Mouse (Mus musculus) midbrain, postnatal 0 days (tissue): Measurements from ENCODE around the gene Las1l. TPM values are rescaled to one million over a fixed set of nuclear protein-coding genes. Genes with fewer than 3 reads are reported as not detected.
A peak's percentile ranks its signal among the peaks of the same experiment; 100 is the strongest.

ENCODE experiments used
- ATAC-seq: fragments of 200-750 bp; cut with Nextera tagmentation; 2 replicates; pipeline ENCODE4 v1.8.0; 2017; ENCODE audit warnings: moderate number of reproducible peaks, mild to moderate bottlenecking, moderate TSS enrichment, moderate library complexity; ENCODE audit not compliant: low FRiP score
- DNase-seq: peaks from one replicate; pipeline ENCODE4 v3.0.0-alpha.2; 2015; ENCODE audit warnings: low spot score
- H3K27ac ChIP-seq: fragments of 300-500 bp; sonication (generic); 2 replicates; pipeline ENCODE4 v1.5.1; 2014; ENCODE audit warnings: low read depth, mild to moderate bottlenecking, low read length, mixed read lengths
- H3K27me3 ChIP-seq: fragments of 300-500 bp; sonication (generic); 2 replicates; pipeline ENCODE4 v1.6.1; 2014; ENCODE audit warnings: low read length, control low read depth, mixed read lengths; ENCODE audit not compliant: insufficient read depth
- H3K36me3 ChIP-seq: fragments of 300-500 bp; sonication (generic); 2 replicates; pipeline ENCODE4 v1.6.1; 2014; ENCODE audit warnings: low read length, control low read depth, mixed read lengths; ENCODE audit not compliant: insufficient read depth
- H3K4me1 ChIP-seq: fragments of 300-500 bp; sonication (generic); 2 replicates; pipeline ENCODE4 v1.6.1; 2014; ENCODE audit warnings: mild to moderate bottlenecking, control low read depth, antibody characterized with exemption, low read length, mixed read lengths; ENCODE audit not compliant: insufficient read depth
- H3K4me2 ChIP-seq: fragments of 300-500 bp; sonication (generic); 2 replicates; pipeline ENCODE4 v1.6.1; 2014; ENCODE audit warnings: low read depth, mild to moderate bottlenecking, low read length, mixed read lengths; ENCODE audit not compliant: poor library complexity, severe bottlenecking
- H3K4me3 ChIP-seq: fragments of 300-500 bp; sonication (generic); 2 replicates; pipeline ENCODE4 v1.5.1; 2014; ENCODE audit warnings: low read depth, mild to moderate bottlenecking, low read length, moderate library complexity
- H3K9ac ChIP-seq: fragments of 300-500 bp; sonication (generic); replicated peaks from 2 replicates; pipeline ENCODE4 v1.6.1; 2014; ENCODE audit warnings: mild to moderate bottlenecking, low read length, moderate library complexity, mixed read lengths; ENCODE audit not compliant: poor library complexity, severe bottlenecking
- H3K9me3 ChIP-seq: fragments of 300-500 bp; sonication (generic); 2 replicates; pipeline ENCODE4 v1.6.1; 2016; ENCODE audit warnings: low read length, control low read depth
- CTCF ChIP-seq: IDR thresholded peaks from 2 replicates; pipeline ENCODE4 v1.5.1; 2016; ENCODE audit warnings: antibody characterized with exemption, mild to moderate bottlenecking
- WGBS: fragments of 180-500 bp; shearing (Covaris S2); extraction: QIAGEN DNeasy Blood & Tissue Kit; methylation state at CpG from one replicate; pipeline ENCODE4 v1.1.7; 2014; 5-methylcytosine and 5-hydroxymethylcytosine counted together
- polyA plus RNA-seq: library from polyadenylated mRNA; unstranded; fragments of >200 nt; fragmentation: Nextera tagmentation; extraction: Ambion mirVana; gene quantifications from 2 replicates; pipeline ENCODE4 v1.2.1, GENCODE M21; 2015
- total RNA-seq: library from RNA; depleted of rRNA; stranded (reverse); fragments of >200 nt; gene quantifications from 2 replicates; pipeline ENCODE4 v1.2.3, GENCODE M21; 2014; rRNA removed

Las1l gene
- total RNA-seq (41.1 and 50.4 TPM in 2 replicates), polyA plus RNA-seq (75.6 and 81.8 TPM in 2 replicates)

DNA sequence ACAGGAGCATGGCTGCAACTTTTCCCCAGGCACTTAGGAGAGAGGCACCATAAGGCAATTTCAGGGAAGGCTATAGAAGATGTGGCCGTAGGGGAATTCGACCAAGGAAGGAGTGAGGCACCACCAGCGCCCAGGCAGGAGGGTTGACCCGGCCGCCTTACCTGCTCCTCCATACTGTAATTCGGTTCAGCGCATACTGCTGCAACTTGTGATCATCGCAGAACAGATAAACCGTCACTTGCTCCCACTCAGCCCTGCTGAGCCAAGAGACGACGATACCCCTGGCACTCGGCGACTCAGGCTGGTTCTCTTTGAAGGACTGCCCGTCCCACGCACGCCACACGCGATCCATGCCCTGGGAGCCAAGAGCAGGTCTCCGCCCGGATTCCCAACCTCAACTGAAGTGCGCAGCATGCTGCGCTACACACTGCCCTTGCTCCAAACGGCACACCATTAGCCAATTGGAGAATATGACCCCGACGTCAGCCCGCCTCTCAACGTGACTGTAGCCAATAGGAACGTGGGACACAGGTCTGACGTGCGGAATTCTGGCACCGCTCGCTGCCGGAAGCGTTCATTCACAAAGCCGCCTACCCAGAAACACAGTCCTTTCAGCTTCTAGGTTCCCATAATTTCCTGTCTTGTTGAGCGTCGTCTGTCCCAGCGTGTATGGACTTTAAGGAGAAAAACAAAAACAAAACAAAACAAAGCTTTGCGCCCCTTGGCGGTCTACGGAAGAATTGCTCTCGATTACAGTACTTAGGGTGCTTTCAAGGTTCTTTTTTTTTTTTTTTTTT, at the start of gene Las1l:
Gene Las1l, minus strand, starts transcription at position 466 of the 797 bp plus-strand sequence.
- WGBS = 26% methylated on average over 42 of the region's 42 CpGs
- H3K4me2 ChIP-seq = peak within 1 kb of the TSS; percentile 53
- no peaks in the 10 kb centered on the region for H3K27me3 ChIP-seq
- peak; percentile 100 for ATAC-seq
- H3K4me3 ChIP-seq = peak within 1 kb of the TSS; percentile 50
- no peaks in the 10 kb centered on the region for H3K36me3 ChIP-seq
- H3K9ac ChIP-seq = peak within 1 kb of the TSS; percentile 46
- no peaks in the 10 kb centered on the region for H3K9me3 ChIP-seq
- TF ChIP-seq CTCF = peak; percentile 62
- DNase-seq = peak; percentile 96
- peak within 1 kb of the TSS; percentile 47; the same call in 1 of the 2 replicates for H3K27ac ChIP-seq
- H3K4me1 ChIP-seq = no peaks in the 10 kb centered on the region

DNA sequence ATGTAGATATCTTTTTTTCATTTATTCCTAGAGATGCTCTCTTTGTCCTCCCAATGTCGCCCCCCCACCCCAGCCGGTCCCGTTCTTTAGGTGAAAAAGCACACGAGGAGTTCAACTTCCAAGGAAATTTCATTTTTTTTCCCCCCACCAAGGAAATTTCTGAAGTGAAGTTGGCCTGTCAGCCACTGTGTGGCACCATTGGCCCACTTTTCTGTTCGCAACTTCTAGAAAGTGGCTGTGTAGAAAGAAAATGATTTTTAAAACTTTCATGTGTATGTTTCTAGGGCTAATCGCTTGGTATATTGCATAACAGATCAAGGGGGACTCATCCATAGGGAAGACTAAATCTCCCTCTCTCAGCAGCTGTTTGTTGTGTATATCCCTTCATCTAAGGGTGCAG, 49.6 kb upstream of the Las1l start:
- no peak for ATAC-seq
- Histone ChIP-seq H3K27ac (no peak overlapping the region), H3K36me3 (no peaks in the 10 kb centered on the region), H3K4me2 (no peak overlapping the region), H3K4me3 (no peak overlapping the region), H3K9me3 (no peaks in the 10 kb centered on the region), H3K4me1 (no peaks in the 10 kb centered on the region), H3K27me3 (no peaks in the 10 kb centered on the region), H3K9ac (no peak overlapping the region)
- TF ChIP-seq CTCF = peak; percentile 69
- DNase-seq = peak; percentile 0
- WGBS = 69% methylated on average over 6 of the region's 6 CpGs

DNA sequence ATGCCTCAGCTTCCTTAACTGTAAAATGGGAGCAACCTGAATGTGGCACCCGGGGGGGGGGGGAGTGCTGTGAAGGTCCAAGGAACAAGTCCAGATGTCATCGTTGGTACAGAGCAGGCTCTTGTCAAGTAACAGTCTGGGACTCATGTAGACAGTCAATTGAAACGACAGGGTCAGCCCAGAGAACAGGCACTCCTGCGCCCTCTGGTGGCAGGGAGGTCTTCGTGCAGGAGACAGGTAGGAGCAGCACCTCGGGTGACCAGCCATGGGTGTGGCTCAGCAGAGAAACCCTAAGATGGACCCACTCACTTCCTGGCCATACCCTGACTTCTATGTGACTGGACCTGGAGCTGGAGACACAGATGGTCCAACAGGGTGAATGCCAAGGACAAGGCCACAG, 42.8 kb upstream of the Las1l start:
- 82% methylated on average over 6 of the region's 6 CpGs for WGBS
- DNase-seq (no peak), ATAC-seq (no peak)
- H3K4me2 ChIP-seq = no peak overlapping the region
- no peaks in the 10 kb centered on the region for H3K9me3 ChIP-seq
- no peaks in the 10 kb centered on the region for H3K27me3 ChIP-seq
- H3K27ac ChIP-seq = no peak overlapping the region
- H3K4me1 ChIP-seq = no peaks in the 10 kb centered on the region
- H3K9ac ChIP-seq = no peak overlapping the region
- TF ChIP-seq CTCF = no peak
- H3K4me3 ChIP-seq = no peak overlapping the region
- no peaks in the 10 kb centered on the region for H3K36me3 ChIP-seq

DNA sequence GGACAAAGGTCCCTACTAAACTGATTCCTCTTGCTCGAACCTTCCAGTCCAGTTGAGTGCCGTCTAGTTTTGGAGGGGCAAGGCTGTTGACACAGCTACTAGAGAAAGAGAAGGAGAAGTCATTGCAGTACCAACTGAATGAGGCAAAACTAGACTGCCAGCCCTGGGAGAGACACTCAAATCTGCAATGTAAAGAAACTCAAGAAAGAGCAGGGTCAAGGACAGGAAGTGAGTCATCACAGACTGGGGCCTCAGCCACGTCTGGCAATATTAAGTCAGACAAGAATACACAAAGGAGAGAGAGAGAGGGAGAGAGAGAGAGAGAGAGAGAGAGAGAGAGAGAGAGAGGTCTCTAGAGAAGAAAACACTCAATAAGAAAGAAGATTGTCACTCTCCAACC, 36.4 kb upstream of the Las1l start:
- 70% methylated on average over 3 of the region's 3 CpGs for WGBS
- DNase-seq (no peak), ATAC-seq (no peak)
- no peak overlapping the region for H3K27ac ChIP-seq
- H3K4me2 ChIP-seq = no peak overlapping the region
- TF ChIP-seq CTCF = no peak
- no peaks in the 10 kb centered on the region for H3K27me3 ChIP-seq
- H3K9me3 ChIP-seq = no peaks in the 10 kb centered on the region
- no peak overlapping the region for H3K4me3 ChIP-seq
- no peaks in the 10 kb centered on the region for H3K4me1 ChIP-seq
- no peaks in the 10 kb centered on the region for H3K36me3 ChIP-seq
- H3K9ac ChIP-seq = no peak overlapping the region

DNA sequence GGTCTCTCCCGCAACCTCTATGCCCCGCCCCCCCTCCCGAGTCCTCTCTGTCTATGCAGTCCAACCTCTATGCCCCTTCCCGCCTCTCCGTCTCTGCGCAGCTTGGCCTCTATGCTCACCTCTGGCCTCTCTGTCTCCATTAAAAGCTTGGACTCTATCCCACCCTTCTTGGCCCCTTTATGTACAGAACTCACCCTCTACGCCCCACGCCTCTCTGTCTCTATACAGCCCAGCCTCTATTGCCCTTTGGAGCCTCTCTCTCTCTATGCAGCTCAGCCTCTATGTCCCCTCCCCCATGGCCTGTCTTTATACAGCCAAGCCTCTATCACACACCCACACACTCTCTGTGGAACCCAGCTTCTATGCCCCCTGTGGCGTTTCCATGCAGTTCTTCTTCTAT, 13.2 kb upstream of the Las1l start:
- H3K9ac ChIP-seq = no peak overlapping the region
- H3K4me3 ChIP-seq = no peak overlapping the region
- no peak overlapping the region for H3K4me2 ChIP-seq
- no peaks in the 10 kb centered on the region for H3K4me1 ChIP-seq
- no peaks in the 10 kb centered on the region for H3K9me3 ChIP-seq
- ATAC-seq (no peak), DNase-seq (no peak)
- H3K27me3 ChIP-seq = no peaks in the 10 kb centered on the region
- H3K27ac ChIP-seq = no peak overlapping the region
- no peak for TF ChIP-seq CTCF
- 92% methylated on average over 9 of the region's 9 CpGs for WGBS
- no peaks in the 10 kb centered on the region for H3K36me3 ChIP-seq

DNA sequence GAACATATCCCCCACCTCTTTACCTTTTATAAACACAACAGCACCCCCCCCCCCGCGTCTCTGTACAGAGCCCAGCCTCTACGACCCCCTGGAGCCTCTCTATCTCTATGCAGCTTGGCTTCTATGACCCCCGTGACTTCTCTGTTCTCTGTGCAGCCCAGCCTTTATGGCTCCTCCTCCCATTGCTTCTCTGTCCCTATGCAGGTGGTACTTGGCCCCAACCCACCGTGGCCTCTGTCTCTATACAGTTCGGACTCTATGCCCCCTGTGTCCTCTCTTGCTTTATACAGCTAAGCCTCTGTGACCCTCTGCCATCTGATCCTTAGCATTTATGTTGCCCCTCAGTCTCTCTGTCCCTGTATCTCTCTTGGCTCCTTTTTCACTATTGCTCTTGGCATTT, 12.4 kb upstream of the Las1l start:
- TF ChIP-seq CTCF = no peak
- Histone ChIP-seq H3K36me3 (no peaks in the 10 kb centered on the region), H3K4me3 (no peak overlapping the region), H3K27ac (no peak overlapping the region), H3K4me2 (no peak overlapping the region), H3K27me3 (no peaks in the 10 kb centered on the region), H3K4me1 (no peaks in the 10 kb centered on the region), H3K9ac (no peak overlapping the region), H3K9me3 (no peaks in the 10 kb centered on the region)
- 30% methylated on average over 6 of the region's 6 CpGs for WGBS
- DNase-seq (no peak), ATAC-seq (no peak)
